Mouse (Mus musculus) layer of hippocampus, adult 8-10 months (tissue): ENCODE measurements around the gene Osgep. TPM values are rescaled to one million over a fixed set of nuclear protein-coding genes. Genes with fewer than 3 reads are reported as not detected.
"Not testable (repeated sequence)": the region's sequence is repeated elsewhere in the genome, so short reads cannot be mapped to it uniquely, and the experiment has no call there.

Experiments used
- DNase-seq, 2 experiments: peaks; one replicate each; pipeline ENCODE4 v3.0.0; 2022; ENCODE audit warnings: low spot score in 2 of 2
- total RNA-seq, 4 experiments: library from RNA; stranded (reverse); gene quantifications; 2 replicates each; pipeline ENCODE4 v1.2.4; 2022

Gene Osgep
- total RNA-seq, 4 experiments from 2014 or later, result 30.4 to 37.1 (median 34.9) TPM

DNA sequence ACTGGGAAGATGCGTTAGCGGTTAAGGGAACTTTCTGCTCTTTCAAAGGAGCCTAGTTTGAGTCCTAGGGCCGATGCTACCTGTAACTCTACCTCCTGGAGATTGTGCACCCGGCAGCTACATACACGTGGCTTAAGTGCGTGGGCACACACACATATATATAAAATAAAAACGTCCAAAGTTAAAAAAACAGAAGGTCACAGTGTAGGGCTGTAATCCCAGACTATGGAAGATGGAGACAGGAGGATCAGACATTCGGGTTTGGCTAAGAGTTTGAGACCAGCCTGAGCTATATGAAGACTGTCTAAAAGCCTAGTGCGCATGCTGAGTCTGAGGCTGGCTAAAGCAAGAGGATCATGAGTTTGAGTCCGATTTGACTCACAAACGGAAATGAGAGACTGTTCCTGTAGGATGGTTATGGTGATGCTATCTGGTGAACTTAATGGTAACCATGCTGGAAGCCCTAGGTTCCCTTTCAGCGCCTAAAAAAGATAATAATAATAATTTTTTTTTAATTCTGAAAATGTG, 6.9 kb upstream of the Osgep start:
- DNase-seq, result no peak

DNA sequence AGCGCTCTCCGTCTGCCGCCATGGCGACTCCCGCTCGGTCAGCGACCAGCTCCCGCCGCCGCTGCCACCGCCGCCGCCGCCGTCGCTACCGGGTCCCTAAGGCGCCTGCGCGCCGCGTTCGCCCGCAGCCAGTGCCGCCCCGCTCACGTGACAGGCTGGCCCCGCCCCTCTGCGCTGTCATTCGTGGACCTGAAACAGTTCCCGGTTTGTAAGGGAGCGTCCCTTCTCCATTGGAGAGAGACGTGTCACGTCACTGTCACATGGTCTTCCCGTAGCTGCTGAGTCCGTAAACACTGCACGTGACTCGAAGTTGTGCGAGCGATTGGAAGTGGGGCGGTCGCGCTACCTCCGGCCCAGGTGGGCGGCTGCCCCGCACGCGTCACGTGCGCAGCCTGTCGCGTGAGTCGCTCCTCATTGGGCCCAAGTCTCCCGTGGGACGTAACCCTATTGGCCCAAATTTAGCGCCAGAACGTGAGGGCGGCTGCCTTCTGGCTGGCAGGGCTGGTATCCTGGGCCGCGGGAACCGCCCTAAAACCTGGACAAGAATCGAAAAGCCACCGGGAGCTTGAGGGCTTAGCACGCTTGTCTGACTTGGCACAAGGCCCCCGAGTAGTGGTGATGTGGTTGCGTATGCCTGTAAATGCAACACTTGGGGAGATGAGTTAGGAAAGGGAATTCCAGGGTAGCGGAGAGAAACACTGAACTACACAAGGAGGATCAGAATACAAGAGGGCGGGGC, 6.2 kb upstream of the Osgep start, which contains the start of the genes Pip4p1 and Pnp:
Gene Pip4p1 (minus strand): TSS at position 103 of the 739 bp plus-strand sequence.
Gene Pnp (plus strand): TSS at position 329 of the 739 bp plus-strand sequence.
- DNase-seq, result peak; percentile 99 to 100

DNA sequence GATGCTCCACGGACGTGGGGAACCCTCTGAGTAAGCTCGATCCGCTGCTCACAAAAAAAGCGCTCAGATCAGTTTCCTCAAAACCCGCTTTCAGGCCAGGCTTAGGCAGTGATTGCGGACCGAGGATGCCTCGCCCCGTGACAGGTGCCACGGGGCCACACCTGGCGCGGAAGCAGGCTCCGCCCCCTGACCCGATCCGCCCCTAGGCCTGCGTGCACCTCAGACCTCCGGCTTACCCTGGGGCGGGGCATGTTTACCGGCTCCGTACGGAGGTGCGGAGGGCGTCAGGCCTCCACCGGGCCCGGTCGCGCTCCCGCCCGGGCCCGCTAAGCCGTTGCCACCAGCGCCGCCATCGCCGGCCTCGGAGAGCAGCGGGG, 5.7 kb upstream of the Osgep start:
- DNase-seq, result no peak

GRCm38 (mm10) chr14:50929951-50930350, 5.3 kb upstream of the Osgep start:
- peak in 1 of 2 experiments; percentile 21 for DNase-seq

DNA sequence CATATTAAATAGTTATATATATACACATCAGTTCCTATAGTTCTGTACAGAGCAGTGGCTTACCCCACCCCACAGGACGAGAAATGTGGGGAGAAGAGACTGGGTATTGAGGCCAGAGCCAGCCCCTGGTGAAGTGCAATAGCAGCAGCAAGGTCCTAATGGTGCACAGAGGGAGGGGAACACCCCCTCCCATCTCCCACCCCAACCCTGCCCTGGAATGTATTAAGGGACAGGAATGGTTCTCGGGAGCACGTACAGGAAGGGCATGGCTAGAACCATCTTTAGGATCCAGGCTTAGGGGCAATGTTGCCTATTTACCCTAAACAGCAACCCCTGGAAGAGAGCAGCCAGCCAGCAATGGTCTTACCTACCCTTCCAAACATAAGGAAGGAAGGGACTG, 2.7 kb upstream of the Osgep start:
- no peak for DNase-seq

DNA sequence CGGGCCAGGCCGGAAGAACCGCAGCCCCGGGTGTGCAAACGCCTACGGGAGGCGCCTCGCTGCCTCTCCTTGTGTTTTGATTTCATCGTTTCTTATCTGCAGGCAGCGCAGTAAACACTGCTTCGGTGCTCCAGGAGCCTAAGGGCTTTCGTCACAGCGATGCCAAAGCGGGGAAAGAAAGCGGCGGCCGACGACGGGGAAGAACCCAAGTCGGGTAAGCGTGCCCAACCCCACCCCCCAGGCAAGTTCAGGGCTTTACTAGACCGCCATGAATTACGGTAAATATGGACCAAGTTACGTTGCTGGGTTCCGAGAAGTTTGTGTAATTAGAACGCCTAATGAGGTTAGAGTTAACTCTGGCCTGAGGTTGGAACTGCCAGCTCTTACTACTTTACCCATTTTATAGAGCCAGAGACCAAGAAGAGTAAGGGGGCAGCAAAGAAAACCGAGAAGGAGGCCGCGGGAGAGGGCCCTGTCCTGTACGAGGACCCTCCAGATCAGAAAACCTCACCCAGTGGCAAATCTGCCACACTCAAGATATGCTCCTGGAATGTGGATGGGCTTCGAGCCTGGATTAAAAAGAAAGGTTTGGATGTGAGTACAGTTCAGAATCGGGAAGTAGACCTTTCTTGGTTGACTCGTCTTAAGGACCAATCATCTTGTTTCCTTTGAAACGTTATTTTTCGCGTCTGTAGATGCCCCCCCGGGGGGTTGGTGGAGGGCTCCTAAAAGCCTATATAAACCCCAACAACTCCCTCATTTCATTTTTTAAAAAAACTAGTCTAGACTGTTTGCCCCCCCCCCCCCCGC, 623 bp upstream of the Osgep start:
- DNase-seq, result no peak

- DNase-seq, result not testable (repeated sequence)
Observed at GRCm38 (mm10) chr14:50923437-50923836, 1.3 kb downstream of the Osgep start.

DNA sequence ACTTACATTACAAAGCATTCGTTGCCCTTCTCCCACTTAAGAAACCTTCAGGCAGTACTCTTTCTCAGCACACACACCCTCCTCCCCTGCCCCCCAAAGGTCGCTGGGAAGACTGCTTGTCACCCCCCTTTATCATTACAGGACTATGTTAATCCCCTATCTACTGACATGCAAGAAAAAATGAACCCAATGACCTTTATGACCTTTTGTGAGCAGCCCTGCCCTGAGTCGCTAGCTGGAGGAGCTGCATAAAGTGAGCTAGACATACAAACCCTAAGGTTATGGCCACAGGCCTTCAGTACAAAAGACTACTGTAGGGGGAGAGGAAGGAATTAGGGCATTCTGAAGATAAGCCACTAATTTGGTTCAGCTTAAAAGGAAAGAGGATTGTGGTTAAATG, 13.3 kb downstream of the Osgep start:
- no peak for DNase-seq

GRCm38 (mm10) chr14:50908126-50908525, 16.6 kb downstream of the Osgep start:
- DNase-seq, result no peak

DNA sequence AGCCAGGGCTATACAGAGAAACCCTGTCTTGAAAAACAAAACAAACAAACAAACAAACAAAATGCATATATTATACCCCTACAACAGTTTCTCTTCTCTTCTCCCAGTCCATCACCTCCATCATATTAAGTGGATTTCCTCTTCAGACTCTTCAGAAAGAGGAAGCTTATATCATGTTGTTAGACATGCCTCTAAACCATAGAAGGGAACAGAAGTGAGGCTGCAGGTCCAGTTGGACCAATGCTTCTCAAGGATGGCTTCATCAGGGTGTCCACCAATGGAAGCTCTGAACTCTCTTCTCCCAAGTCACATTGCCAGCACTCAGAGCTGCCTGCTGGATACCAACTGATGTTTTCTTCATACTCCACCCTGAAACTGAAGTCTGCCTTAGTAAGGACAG, 19.4 kb downstream of the Osgep start:
- DNase-seq, result not testable (repeated sequence)

GRCm38 (mm10) chr14:50904828-50905129, 19.9 kb downstream of the Osgep start:
- DNase-seq, result no peak

DNA sequence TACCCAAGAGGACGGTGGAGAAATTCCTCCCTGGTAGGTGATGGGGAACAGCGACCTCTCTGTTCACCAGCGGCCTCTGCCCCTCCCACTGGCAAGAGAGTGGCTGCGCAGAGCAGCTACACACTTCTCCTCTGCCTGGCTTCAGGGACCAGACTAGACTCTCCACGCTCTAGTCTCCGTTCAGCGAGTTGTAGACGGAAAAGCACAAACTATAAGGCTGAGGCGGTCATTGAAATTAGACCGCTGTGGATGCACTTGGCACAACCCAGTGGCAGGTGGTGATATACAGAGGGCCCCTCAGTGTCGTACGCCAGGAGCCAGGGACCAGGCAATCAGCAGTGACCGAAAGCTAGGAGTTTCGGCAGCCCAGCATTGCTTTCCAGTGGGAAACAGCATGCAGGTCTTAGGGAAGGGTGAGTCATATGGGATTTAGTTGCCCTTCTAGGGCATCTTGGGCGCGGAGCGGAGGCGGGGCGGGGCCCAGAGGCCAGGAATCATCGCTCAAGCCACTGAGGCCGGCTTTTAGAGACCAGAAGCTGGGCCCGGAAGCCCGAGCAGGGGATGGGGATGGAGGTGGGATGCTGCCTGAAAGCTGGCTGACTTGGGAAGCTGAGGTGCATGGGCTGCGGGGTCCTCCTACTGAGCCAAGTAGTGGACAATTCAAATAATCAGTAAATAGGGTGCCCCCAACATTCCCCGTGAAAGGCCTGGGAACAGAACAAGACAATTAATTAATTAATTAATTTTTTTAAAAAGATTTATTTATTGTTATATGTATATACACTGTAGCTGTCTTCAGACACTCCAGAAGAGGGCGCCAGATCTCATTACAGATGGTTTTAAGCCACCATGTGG, 20.5 kb downstream of the Osgep start:
- no peak for DNase-seq

- not testable (repeated sequence) for DNase-seq
Observed at GRCm38 (mm10) chr14:50897992-50898391, 26.7 kb downstream of the Osgep start.

DNA sequence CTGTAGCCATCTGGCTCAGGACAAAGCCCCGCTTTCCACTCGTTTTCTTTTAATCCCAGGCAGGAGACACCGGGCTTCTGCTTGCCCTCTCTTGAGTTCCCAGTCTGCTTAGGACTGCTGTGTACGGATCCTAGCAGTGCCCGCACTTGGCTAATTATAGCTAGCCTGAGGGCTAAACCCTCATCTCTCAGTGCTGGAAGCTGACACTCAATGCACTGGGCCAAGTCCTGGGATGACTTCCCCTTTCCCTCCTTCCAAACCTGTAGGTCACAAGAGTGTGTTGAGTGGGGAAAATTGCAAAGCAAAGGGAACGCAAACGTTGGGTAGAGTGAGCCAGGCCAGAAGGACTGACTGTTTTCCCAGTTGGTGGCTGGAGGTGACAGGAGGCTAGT, 27.3 kb downstream of the Osgep start, which contains the start of gene Klhl33:
Gene Klhl33 (minus strand): TSS at position 134 of the 392 bp plus-strand sequence.
- DNase-seq, result no peak

DNA sequence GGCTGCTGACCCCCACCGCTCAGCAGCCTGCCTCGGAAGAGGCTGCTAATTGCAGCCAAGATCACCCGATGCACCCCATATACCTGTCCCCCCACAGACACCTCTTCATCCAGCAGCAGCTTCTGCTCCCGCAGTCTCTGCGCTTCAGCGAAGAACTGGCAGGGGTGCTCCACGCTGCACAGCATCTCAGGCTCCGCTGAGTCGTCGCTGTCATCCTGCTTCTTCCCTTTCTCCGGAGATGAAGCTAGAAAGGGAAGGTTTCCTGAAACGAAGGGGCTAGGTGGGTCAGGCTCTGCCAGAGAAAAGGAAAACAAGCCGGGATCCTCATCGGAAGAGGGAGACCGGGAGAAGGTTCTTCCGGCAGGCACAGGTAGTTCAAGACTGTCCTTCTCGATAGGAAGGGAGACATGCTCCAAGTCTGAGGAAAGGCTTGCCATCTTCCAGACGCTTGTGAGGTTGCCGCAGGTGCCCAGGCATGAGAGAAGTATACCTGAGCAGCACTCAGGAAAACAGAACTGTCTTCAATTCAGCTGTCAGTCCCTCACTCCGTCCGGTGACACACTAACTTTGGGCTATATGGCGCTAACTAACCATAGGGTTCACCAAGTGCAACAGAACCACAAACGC, 27.8 kb downstream of the Osgep start:
- peak in 1 of 2 experiments; percentile 28 for DNase-seq

- DNase-seq, result peak in 1 of 2 experiments; percentile 50
Observed at GRCm38 (mm10) chr14:50895985-50896746, 28.5 kb downstream of the Osgep start.

DNA sequence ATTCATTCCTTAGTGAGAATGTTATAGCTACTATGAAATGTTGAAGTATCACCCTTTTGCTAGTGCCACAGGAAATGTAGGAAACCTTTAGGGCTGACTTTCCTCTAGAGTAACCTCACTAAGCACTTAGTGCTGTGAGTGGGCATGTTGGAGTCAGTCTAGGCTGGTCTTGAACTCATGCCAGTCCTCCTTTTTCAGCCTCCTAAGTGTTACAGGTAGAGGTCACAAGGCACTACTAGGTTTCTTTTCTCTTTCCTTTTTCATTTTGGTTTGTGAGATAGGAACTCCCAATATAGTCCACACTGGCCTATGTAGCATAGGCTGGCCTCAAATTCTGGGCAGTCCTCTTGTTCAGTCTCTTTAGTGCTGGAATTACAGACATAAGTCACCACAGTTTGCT, 29.3 kb downstream of the Osgep start:
- no peak for DNase-seq

GRCm38 (mm10) chr14:50892541-50893459, 31.9 kb downstream of the Osgep start:
- no peak for DNase-seq

DNA sequence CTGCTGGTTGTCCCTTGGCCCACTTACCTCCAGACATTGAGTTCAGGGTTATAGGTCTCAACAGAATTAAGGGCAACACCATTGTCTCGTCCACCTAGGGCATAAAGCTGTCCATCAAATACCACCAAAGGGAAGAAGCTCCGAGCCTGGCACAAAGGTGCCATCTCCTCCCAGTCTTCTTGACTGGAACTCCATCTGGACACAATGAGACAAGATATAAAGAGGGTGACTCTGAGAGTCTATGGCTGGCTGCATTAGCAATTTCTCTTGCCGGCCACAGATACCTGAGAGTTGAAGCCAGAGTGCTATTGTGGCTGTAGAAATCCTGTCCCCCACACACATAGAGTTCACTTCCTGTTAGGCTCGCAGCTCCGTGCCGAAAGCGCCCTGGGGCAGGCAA, 32.6 kb downstream of the Osgep start:
- DNase-seq, result no peak
